In genomic region chr13:17702311-17702710, GRCm38 (mm10) we compare ENCODE assay signal across 33 mouse cellular contexts. TPM values are rescaled to one million over a fixed set of nuclear protein-coding genes. Genes with fewer than 3 reads are reported as not detected.
"Had no signal": no experiment of that assay in that cellular context is flagged by ENCODE, and none has a peak within 500 bp of the region (broad histone marks: within the 10 kb centered on the region; RNA-seq: fewer than 3 reads in every experiment).

No protein-coding gene starts in this region.

- H3K27ac ChIP-seq: limb, embryonic 10.5 days; limb, embryonic 12.5 days; limb, embryonic 13.5 days; limb, embryonic 15.5 days; liver, embryonic 12.5 days; liver, embryonic 13.5 days; liver, embryonic 14.5 days; liver, embryonic 15.5 days; lung, embryonic 15.5 days; macrophage; midbrain, embryonic 10.5 days; midbrain, embryonic 12.5 days; midbrain, embryonic 13.5 days; midbrain, embryonic 15.5 days; neural tube, embryonic 12.5 days had no signal

- DNase-seq: left cerebral cortex, postnatal 4 days; liver, embryonic 13.5 days; liver, postnatal 0 days; lung, adult 18-20 months; lung, adult 2 months; lung, embryonic 14.5 days; lung, postnatal 10 days; lung, postnatal 14 days; lung, postnatal 36 days; lung, postnatal 4 days; midbrain, embryonic 14.5 days had no signal

- H3K9me3 ChIP-seq: limb, embryonic 10.5 days; limb, embryonic 12.5 days; limb, embryonic 13.5 days; limb, embryonic 15.5 days; liver, embryonic 12.5 days; liver, embryonic 13.5 days; liver, embryonic 15.5 days; lung, embryonic 15.5 days; megakaryocyte, embryonic 14.5 days; midbrain, embryonic 10.5 days; midbrain, embryonic 12.5 days; midbrain, embryonic 13.5 days; midbrain, embryonic 15.5 days; neural tube, embryonic 12.5 days had no signal

- H3K4me1 ChIP-seq: limb, embryonic 10.5 days; limb, embryonic 12.5 days; limb, embryonic 15.5 days; lung, embryonic 15.5 days; midbrain, embryonic 12.5 days; neural tube, embryonic 12.5 days had no signal

- ATAC-seq: liver, embryonic 12.5 days; liver, postnatal 0 days; lung, postnatal 0 days; midbrain, embryonic 13.5 days; midbrain, embryonic 15.5 days; midbrain, embryonic 16.5 days had no signal

- H3K4me3 ChIP-seq: limb, embryonic 10.5 days; limb, embryonic 12.5 days; limb, embryonic 13.5 days; limb, embryonic 15.5 days; liver, embryonic 12.5 days; liver, embryonic 13.5 days; liver, embryonic 15.5 days; lung, embryonic 15.5 days; megakaryocyte, embryonic 14.5 days; midbrain, embryonic 10.5 days; midbrain, embryonic 12.5 days; midbrain, embryonic 13.5 days; midbrain, embryonic 15.5 days; myocyte; neural tube, embryonic 12.5 days had no signal

- H3K36me3 ChIP-seq: limb, embryonic 15.5 days; lung, embryonic 15.5 days; midbrain, embryonic 12.5 days; midbrain, embryonic 13.5 days; midbrain, embryonic 15.5 days; neural tube, embryonic 12.5 days had no signal

- H3K27me3 ChIP-seq: limb, embryonic 12.5 days; limb, embryonic 13.5 days; limb, embryonic 15.5 days; liver, embryonic 12.5 days; liver, embryonic 13.5 days; liver, embryonic 15.5 days; lung, embryonic 15.5 days; megakaryocyte, embryonic 14.5 days; midbrain, embryonic 12.5 days; midbrain, embryonic 13.5 days; midbrain, embryonic 15.5 days; neural tube, embryonic 12.5 days had no signal

- H3K4me2 ChIP-seq: limb, embryonic 12.5 days; limb, embryonic 13.5 days; limb, embryonic 15.5 days; liver, embryonic 11.5 days; liver, embryonic 12.5 days; liver, embryonic 13.5 days; liver, embryonic 15.5 days; lung, embryonic 14.5 days; lung, embryonic 15.5 days; midbrain, embryonic 11.5 days; midbrain, embryonic 12.5 days; midbrain, embryonic 13.5 days; midbrain, embryonic 15.5 days; neural tube, embryonic 12.5 days had no signal

- H3K9ac ChIP-seq: limb, embryonic 12.5 days; limb, embryonic 13.5 days; limb, embryonic 15.5 days; liver, embryonic 12.5 days; liver, embryonic 13.5 days; liver, embryonic 14.5 days; liver, embryonic 15.5 days; liver, postnatal 0 days; lung, embryonic 14.5 days; lung, embryonic 15.5 days; midbrain, embryonic 12.5 days; midbrain, embryonic 13.5 days; midbrain, embryonic 15.5 days; neural tube, embryonic 12.5 days had no signal

RNA-seq across cellular contexts. Expression of gene Sugct, which starts 7.0 kb away (rescaled TPM):
- total RNA-seq: megakaryocyte-erythroid progenitor cell, adult 5-6 weeks; monocyte, adult 5-6 weeks had no signal
